Mouse (Mus musculus): ENCODE measurements around the gene Olfr877. TPM values are rescaled to one million over a fixed set of nuclear protein-coding genes. Genes with fewer than 3 reads are reported as not detected.

The Olfr877 gene
- polyA plus RNA-seq, 1 experiment, result not detected

DNA sequence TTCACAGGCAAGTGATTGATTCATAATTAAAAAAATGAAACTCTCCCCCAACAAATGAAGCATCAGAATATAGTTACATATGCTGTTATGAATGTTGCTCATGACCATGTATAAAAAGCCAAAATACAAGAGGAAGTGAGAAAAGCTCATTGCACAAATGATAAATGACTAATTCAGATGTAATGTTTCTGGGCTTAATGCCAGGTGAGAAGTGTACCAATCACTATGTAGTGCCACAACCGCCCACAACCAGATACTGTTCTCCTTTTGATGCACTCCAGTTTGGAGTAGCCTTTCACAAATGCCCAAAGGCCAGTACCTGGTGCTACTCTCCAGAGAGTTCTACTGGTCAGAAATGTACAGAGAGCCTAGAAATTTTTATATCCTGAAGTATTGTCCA lies 20.7 kb upstream of the Olfr877 start:
- Histone ChIP-seq H3ac (ENCODE audit: control insufficient read depth, insufficient read length) (no peak overlapping the region), H3K27me3 (ENCODE audit: control insufficient read depth, insufficient read depth, insufficient read length) (no peaks in the 10 kb centered on the region), H3K36me3 (ENCODE audit: control insufficient read depth, insufficient read depth) (no peaks in the 10 kb centered on the region), H3K79me2 (ENCODE audit: control insufficient read depth, insufficient read depth) (no peaks in the 10 kb centered on the region), H3K4me3 (no peak overlapping the region), H3K4me2 (ENCODE audit: low read depth) (no peak overlapping the region)
- TF ChIP-seq TCF12 (IDR thresholded peaks at IDR 0.05; ENCODE audit: insufficient read depth, poor library complexity, severe bottlenecking), result no peak
- TF ChIP-seq CEBPB (IDR thresholded peaks at IDR 0.05; ENCODE audit: insufficient read depth, poor library complexity, severe bottlenecking), result peak; percentile 52; the same call in 1 of the 2 replicates

DNA sequence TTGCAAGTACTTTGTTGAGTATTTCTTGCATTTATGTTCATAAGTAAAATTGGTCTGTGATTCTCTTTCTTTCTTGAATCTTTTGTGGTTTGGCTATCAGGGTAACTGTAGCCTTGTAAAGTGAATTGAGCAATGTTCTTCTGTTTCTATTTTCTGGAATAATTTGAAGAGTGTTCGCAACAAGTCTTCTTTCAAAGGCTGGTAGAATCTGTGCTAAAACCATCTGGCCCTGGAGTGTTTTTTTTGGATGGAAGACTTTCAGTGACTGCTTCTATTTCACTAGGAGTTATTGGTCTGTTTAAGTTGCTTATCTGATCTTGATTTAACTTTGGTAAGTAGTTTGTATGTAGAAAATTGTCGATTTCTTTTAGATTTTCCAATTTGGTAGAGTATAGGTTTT lies 4.8 kb upstream of the Olfr877 start:
- Histone ChIP-seq H3K36me3 (ENCODE audit: control insufficient read depth, insufficient read depth) (no peaks in the 10 kb centered on the region), H3K4me2 (ENCODE audit: low read depth) (no peak overlapping the region), H3K79me2 (ENCODE audit: control insufficient read depth, insufficient read depth) (no peaks in the 10 kb centered on the region), H3K4me3 (no peak overlapping the region), H3ac (ENCODE audit: control insufficient read depth, insufficient read length) (no peak overlapping the region), H3K27me3 (ENCODE audit: control insufficient read depth, insufficient read depth, insufficient read length) (no peaks in the 10 kb centered on the region)
- TF ChIP-seq MYOG (IDR thresholded peaks at IDR 0.05; ENCODE audit: control insufficient read depth in 1 of 3, insufficient read depth in 1 of 3, insufficient read length in 2 of 3, low read depth in 2 of 3) (no peak), REST (IDR thresholded peaks at IDR 0.05; ENCODE audit: insufficient read depth, insufficient read length) (no peak), MAX (IDR thresholded peaks at IDR 0.05; ENCODE audit: low read depth) (no peak), POLR2AphosphoS2 (IDR thresholded peaks at IDR 0.05; ENCODE audit: insufficient read length, low read depth) (no peak)

DNA sequence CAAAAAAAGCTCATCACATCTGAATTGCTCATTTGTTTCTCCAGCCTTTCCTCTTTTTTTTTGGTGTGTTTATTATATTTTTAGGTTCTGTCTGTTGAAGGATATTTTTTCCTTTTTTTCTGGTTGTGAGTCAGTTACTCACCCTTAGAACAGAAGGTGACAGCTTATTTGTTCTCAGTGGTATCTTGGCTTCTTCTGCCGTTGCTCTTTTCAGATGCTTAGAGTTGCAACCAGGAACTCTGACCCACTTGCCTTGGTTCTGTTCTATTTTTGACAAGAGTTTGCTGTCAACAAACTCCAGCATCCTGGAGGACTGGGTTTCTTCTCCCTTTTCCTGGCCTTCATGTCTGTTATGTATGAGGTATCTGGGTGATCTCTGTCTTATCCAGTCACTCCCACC lies 9.3 kb downstream of the Olfr877 start:
- no peaks in the 10 kb centered on the region for H3K27me3 ChIP-seq (ENCODE audit: control insufficient read depth, insufficient read depth, insufficient read length)
- no peak overlapping the region for H3K4me2 ChIP-seq (ENCODE audit: low read depth)
- no peaks in the 10 kb centered on the region for H3K36me3 ChIP-seq (ENCODE audit: control insufficient read depth, insufficient read depth)
- no peak overlapping the region for H3K4me3 ChIP-seq
- no peak overlapping the region for H3ac ChIP-seq (ENCODE audit: control insufficient read depth, insufficient read length)
- no peaks in the 10 kb centered on the region for H3K79me2 ChIP-seq (ENCODE audit: control insufficient read depth, insufficient read depth)
- no peak for TF ChIP-seq MYOG (IDR thresholded peaks at IDR 0.05; ENCODE audit: control insufficient read depth in 1 of 3, insufficient read depth in 1 of 3, insufficient read length in 2 of 3, low read depth in 2 of 3)
- no peak for TF ChIP-seq TCF3 (IDR thresholded peaks at IDR 0.05; ENCODE audit: insufficient read length, low read depth)
- TF ChIP-seq MAX (IDR thresholded peaks at IDR 0.05; ENCODE audit: low read depth), result no peak
- TF ChIP-seq POLR2A (IDR thresholded peaks at IDR 0.05; ENCODE audit: insufficient read length, low read depth), result no peak
- no peak for TF ChIP-seq TCF12 (IDR thresholded peaks at IDR 0.05; ENCODE audit: insufficient read depth, poor library complexity, severe bottlenecking)
- TF ChIP-seq E2F4 (IDR thresholded peaks at IDR 0.05; ENCODE audit: insufficient read depth), result no peak
- TF ChIP-seq REST (IDR thresholded peaks at IDR 0.05; ENCODE audit: insufficient read depth, insufficient read length), result no peak
- TF ChIP-seq POLR2AphosphoS2 (IDR thresholded peaks at IDR 0.05; ENCODE audit: insufficient read length, low read depth), result no peak
- TF ChIP-seq USF1 (IDR thresholded peaks at IDR 0.05; ENCODE audit: low read depth), result no peak
- no peak for TF ChIP-seq MYOD1 (IDR thresholded peaks at IDR 0.05; ENCODE audit: control insufficient read depth in 1 of 3, insufficient read length in 2 of 3, low read depth in 2 of 3)
- TF ChIP-seq SRF (IDR thresholded peaks at IDR 0.05; ENCODE audit: control insufficient read depth, insufficient read length, low read depth), result no peak
- no peak for TF ChIP-seq CEBPB (IDR thresholded peaks at IDR 0.05; ENCODE audit: insufficient read depth, poor library complexity, severe bottlenecking)

DNA sequence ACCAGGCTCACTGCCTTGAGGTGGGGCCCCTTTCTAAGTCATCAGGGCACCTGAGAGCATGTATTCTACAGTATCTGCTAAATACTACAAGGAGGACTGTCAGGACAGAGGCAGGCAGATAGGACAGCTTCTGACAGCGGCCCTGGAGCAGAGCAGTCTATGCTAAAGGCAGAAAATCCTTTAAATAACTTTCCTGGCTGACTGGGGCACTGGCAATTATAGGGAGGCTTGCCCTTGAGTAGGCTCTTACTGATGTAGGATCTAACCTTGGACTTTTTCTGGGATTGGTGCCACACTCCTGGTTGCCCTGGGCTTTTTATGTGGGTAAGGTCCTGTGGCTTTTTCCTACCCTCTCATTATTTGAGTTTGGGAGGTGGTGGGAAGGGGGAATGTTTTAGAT lies 16.2 kb downstream of the Olfr877 start:
- no peaks in the 10 kb centered on the region for H3K27me3 ChIP-seq (ENCODE audit: control insufficient read depth, insufficient read depth, insufficient read length)
- no peaks in the 10 kb centered on the region for H3K79me2 ChIP-seq (ENCODE audit: control insufficient read depth, insufficient read depth)
- H3K4me2 ChIP-seq (ENCODE audit: low read depth), result no peak overlapping the region
- H3K4me3 ChIP-seq, result no peak overlapping the region
- no peaks in the 10 kb centered on the region for H3K36me3 ChIP-seq (ENCODE audit: control insufficient read depth, insufficient read depth)
- no peak overlapping the region for H3ac ChIP-seq (ENCODE audit: control insufficient read depth, insufficient read length)
- no peak for TF ChIP-seq MYOD1 (IDR thresholded peaks at IDR 0.05; ENCODE audit: control insufficient read depth in 1 of 3, insufficient read length in 2 of 3, low read depth in 2 of 3)
- TF ChIP-seq TCF3 (IDR thresholded peaks at IDR 0.05; ENCODE audit: insufficient read length, low read depth), result no peak
- TF ChIP-seq POLR2A (IDR thresholded peaks at IDR 0.05; ENCODE audit: insufficient read length, low read depth), result no peak
- no peak for TF ChIP-seq MYOG (IDR thresholded peaks at IDR 0.05; ENCODE audit: control insufficient read depth in 1 of 3, insufficient read depth in 1 of 3, insufficient read length in 2 of 3, low read depth in 2 of 3)
- TF ChIP-seq CEBPB (IDR thresholded peaks at IDR 0.05; ENCODE audit: insufficient read depth, poor library complexity, severe bottlenecking), result no peak
- TF ChIP-seq MAX (IDR thresholded peaks at IDR 0.05; ENCODE audit: low read depth), result no peak
- TF ChIP-seq REST (IDR thresholded peaks at IDR 0.05; ENCODE audit: insufficient read depth, insufficient read length), result no peak

DNA sequence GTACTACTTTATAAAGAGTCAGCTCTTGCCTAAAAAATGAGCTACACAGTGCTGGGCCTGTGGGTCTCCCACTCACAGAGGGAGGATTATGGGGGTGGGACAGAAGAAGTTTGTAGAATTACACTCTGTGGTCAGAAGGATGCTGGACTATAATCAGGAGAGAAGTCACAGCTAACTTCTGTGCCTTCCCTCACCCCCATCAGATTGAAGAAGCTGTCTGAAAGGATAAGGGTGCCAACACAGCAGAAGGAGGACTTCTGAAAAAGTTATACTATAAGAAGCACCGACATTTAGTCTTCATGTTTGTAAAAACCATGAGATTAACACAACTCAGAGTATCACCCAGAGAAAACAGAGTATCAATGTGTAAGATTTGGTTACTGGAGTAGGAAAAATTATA lies 17.0 kb downstream of the Olfr877 start:
- Histone ChIP-seq H3K4me3 (no peak overlapping the region), H3K27me3 (ENCODE audit: control insufficient read depth, insufficient read depth, insufficient read length) (no peaks in the 10 kb centered on the region), H3K36me3 (ENCODE audit: control insufficient read depth, insufficient read depth) (no peaks in the 10 kb centered on the region), H3K4me2 (ENCODE audit: low read depth) (no peak overlapping the region), H3ac (ENCODE audit: control insufficient read depth, insufficient read length) (no peak overlapping the region), H3K79me2 (ENCODE audit: control insufficient read depth, insufficient read depth) (no peaks in the 10 kb centered on the region)
- TF ChIP-seq CEBPB (IDR thresholded peaks at IDR 0.05; ENCODE audit: insufficient read depth, poor library complexity, severe bottlenecking), result no peak
- TF ChIP-seq POLR2AphosphoS2 (IDR thresholded peaks at IDR 0.05; ENCODE audit: insufficient read length, low read depth), result no peak
- no peak for TF ChIP-seq TCF12 (IDR thresholded peaks at IDR 0.05; ENCODE audit: insufficient read depth, poor library complexity, severe bottlenecking)
- TF ChIP-seq MAX (IDR thresholded peaks at IDR 0.05; ENCODE audit: low read depth), result no peak
- TF ChIP-seq MYOD1 (IDR thresholded peaks at IDR 0.05; ENCODE audit: control insufficient read depth in 1 of 3, insufficient read length in 2 of 3, low read depth in 2 of 3), result no peak
- no peak for TF ChIP-seq SRF (IDR thresholded peaks at IDR 0.05; ENCODE audit: control insufficient read depth, insufficient read length, low read depth)
- TF ChIP-seq E2F4 (IDR thresholded peaks at IDR 0.05; ENCODE audit: insufficient read depth), result no peak

Measured in myocyte (in vitro differentiated cells).